Mouse (Mus musculus): ENCODE data around the gene Tmem145.
"Not testable (repeated sequence)": the region's sequence is repeated elsewhere in the genome, so short reads cannot be mapped to it uniquely, and the experiment has no call there.

The Tmem145 gene

DNA sequence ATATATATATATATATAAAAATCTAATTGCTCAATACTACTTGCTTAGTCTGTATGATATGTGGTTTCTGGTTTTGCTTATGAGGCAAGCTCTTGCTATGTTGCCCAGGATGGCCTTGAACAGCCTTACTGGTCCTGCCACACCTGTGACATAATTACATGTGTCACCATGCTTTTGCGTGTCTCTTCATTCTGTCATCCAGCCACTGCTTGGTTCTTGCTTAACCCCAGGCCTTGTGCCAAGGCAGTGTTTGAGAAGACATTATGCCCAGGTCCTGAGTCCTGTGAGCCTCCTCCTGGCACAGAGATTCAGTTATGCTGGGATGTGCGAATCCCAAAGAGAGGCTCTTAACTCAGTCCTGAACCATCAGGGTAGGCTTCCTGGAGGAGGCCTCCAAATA, 17.3 kb downstream of the Tmem145 start:
- no peak for DNase-seq

DNA sequence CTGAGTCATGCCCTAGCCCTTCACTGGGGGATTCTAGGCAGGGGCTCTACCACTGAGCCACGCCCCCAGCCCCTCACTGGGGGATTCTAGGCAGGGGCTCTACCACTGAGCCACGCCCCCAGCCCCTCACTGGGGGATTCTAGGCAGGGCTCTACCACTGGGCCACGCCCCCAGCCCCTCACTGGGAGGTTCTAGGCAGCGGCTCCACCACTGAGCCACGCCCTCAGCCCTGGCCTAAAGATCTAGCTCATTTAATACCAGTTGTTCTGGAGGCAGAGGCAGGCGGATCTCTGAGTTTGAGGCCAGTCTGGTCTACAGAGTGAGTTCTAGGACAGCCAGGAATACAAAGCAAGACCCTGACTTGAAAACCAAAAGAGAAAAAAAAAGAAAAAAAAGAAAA, 19.5 kb downstream of the Tmem145 start:
- not testable (repeated sequence) for DNase-seq

DNA sequence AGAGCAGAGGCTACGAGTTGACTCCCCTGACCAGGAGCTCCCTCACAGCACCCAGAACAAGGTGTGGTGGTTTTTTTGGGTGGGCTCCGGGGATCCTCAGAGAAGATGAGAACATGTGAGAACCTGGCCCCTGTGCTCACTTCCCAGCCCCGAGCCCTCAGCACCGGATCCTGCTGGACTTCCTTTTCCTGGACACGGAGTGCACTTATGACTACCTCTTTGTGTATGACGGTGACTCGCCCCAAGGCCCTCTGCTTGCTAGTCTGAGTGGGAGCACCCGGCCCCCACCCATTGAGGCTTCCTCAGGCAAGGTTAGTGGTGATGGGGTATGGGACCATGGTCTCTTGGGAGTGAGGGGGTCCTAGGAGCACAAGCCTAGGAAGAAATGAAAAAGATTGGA, 20.3 kb downstream of the Tmem145 start:
- no peak for DNase-seq

DNA sequence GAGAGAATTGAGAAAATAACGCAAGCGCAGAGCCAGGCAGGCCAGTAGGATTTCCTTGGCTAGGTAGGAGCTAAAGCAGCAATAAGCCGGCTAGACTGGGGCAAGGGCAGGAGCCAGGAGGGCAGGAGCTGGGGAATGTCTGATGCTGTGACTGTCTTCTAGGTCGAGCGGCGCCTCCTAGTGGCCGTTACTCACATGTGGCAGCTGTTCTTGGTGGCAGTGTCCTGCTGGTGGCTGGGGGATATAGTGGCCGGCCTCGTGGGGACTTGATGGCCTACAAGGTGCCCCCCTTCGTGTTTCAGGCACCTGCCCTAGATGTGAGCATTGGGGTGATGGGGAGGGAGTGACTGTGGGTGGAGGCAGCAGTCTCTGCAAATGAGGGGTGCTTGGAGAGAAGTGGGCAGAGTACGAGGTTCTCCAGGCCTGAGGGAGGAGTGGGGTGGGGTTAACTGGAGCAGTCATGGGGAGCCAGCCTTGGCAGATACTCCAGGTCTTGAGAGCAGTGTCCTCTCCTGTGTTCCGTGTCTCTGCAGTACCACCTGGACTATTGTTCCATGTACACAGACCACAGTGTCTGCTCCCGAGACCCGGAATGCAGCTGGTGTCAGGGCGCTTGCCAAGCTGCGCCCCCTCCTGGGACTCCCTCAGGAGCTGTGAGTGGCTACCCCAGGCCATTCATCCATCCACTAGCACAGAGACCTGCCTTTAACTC, 27.8 kb downstream of the Tmem145 start:
- DNase-seq, result peak; percentile 69 to 81

DNA sequence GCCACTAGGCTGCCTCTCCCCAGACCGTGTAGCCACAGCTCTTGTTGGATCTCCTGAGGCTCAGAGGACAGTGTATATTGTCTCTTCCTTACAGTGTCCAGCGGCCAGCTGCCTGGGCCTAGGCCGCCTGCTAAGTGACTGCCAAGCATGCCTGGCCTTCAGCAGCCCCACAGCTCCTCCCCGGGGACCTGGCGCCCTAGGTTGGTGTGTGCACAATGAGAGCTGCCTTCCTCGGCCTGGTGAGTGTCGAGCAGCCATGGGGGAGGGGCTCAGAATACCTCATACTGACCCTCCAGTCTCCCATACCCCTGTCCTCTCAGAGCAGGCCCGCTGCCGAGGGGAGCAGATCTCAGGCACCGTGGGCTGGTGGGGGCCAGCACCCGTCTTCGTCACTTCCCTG, 28.6 kb downstream of the Tmem145 start:
- no peak for DNase-seq

DNA sequence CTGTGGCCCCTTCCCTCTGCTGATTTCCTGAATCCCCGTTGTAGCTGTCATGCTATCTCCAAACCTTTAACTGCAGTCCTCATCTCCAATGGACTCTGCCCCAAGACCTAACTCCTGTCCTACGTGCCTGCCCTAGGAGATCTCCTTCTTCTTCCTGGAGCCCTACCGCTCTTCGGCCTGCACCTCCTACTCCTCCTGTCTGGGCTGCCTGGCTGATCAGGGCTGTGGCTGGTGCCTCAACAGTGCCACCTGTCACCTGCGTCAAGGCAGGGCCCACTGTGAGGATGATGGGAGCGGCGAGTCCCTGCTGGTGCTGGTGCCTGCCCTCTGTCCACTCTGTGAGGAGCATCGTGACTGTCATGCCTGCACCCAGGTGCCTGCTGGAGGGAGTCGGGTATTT, 33.4 kb downstream of the Tmem145 start:
- DNase-seq, result no peak

DNA sequence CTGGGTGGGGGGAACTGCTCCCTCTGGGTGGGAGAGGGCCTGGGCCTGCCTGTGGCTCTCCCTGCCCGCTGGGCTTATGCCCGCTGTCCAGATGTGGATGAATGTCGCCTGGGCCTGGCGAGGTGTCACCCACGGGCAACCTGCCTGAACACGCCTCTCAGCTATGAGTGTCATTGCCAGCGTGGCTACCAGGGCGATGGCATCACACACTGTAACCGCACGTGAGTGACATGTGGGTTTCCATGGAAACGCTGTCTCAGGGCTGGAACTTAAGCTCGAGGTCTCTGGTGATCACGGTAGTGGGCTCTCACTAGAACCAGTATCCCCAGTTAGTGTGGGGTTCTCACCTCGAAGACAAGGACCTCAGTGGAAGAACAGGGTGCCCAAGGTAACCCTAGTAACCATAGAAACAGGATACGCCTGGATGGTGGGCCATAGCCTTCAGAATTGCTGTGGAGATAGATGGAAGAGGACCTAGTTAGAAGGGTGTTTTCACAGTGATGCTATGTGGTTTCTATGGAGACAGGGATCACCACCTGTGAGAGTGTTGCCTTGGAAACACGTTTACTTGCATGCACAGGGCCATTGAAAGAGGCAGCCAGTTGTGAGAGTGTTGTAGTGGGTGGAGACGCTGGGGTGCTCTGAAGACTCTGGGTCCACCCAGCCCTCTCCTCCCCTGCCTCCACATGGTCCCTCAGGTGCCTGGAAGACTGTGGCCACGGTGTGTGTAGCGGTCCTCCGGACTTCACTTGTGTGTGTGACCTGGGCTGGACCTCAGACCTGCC, 35.3 kb downstream of the Tmem145 start:
- DNase-seq, result no peak

DNA sequence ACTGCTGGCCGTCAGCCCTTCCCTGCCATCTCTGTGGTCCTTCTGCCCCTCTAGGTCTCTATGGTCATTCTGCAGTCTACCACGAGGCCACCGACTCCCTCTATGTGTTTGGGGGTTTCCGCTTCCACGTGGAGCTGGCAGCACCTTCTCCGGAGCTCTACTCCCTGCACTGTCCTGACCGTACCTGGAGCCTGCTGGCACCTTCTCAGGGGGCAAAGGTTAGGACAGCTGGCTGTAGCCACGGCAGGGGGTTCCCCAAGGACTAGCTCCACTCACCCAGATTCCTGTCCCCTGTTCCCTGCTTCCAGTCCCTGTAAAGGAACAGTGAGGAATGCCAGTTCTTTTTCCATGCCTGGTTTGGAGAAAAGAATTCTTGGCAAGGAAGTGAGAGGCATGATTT, 43.0 kb downstream of the Tmem145 start:
- DNase-seq, result no peak

DNA sequence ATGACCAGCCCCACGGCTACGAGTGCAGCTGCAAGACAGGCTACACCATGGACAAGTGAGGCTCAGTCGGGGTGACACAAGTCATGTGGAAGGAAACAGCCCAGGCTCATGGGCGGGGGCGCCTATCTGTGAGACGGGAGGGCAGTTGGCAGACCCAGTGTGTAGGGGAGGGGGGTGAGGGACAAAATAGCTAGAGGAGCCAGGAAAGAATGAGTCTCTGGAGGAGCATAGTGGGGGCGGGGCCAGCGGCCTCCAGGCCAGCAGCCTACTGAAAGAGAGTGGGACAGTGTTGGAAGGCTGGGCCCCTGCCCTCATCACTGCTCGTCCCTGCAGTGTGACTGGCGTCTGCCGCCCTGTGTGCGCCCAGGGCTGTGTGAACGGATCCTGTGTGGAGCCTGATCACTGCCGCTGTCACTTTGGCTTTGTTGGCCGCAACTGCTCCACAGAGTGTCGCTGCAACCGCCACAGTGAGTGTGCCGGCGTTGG, 52.9 kb downstream of the Tmem145 start:
- peak in 1 of 2 experiments; percentile 38 for DNase-seq

DNA sequence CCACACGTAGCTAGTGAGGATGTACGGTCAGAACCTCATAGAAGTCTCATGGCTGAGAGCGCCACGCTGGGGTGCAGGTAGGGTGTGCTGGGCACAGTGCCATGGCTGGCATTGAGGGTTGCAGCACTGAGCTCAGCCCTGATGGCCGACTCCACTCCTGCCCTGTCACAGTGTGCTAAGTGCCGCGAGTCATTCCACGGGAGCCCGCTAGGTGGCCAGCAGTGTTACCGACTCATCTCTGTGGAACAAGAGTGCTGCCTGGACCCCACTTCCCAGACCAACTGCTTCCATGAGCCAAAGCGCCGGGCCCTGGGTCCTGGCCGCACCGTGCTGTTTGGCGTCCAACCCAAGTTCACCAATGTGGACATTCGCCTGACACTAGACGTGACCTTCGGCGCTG, 57.2 kb downstream of the Tmem145 start:
- DNase-seq, result peak; percentile 81 to 87

DNA sequence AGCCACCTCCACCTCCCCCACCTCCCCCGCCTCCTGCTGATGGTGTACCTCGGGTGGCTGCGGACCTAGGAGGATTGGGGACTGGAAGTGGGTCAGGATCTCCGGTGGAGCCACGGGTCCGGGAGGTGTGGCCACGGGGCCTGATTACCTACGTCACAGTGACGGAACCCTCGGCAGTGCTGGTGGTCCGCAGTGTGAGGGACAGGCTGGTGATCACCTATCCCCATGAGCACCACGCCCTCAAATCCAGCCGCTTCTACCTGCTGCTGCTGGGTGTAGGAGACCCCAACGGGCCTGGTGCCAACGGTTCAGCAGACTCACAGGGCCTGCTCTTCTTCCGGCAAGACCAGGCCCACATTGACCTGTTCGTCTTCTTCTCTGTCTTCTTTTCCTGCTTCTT, 57.7 kb downstream of the Tmem145 start:
- no peak for DNase-seq

All from cerebellum, postnatal 25 days (tissue).